Mouse (Mus musculus): ENCODE measurements around the gene Msh5. TPM values are rescaled to one million over a fixed set of nuclear protein-coding genes. Genes with fewer than 3 reads are reported as not detected.
A peak's percentile ranks its signal among the peaks of the same experiment; 100 is the strongest.
"Not testable (repeated sequence)": the region's sequence is repeated elsewhere in the genome, so short reads cannot be mapped to it uniquely, and the experiment has no call there.

Gene Msh5
- total RNA-seq, 1 experiment from 2014 or later, result 0.76 TPM

GRCm38 (mm10) chr17:34996411-34997141, 50.0 kb downstream of the Msh5 start:
- no peak for ATAC-seq (replicated peaks; ENCODE audit: insufficient number of reproducible peaks, low FRiP score, low TSS enrichment, poor library complexity, severe bottlenecking)

GRCm38 (mm10) chr17:34995927-34996326, 50.6 kb downstream of the Msh5 start:
- ATAC-seq (replicated peaks; ENCODE audit: insufficient number of reproducible peaks, low FRiP score, low TSS enrichment, poor library complexity, severe bottlenecking), result not testable (repeated sequence)

- ATAC-seq (replicated peaks; ENCODE audit: insufficient number of reproducible peaks, low FRiP score, low TSS enrichment, poor library complexity, severe bottlenecking), result not testable (repeated sequence)
Measured at GRCm38 (mm10) chr17:34995192-34995591, 51.4 kb downstream of the Msh5 start.

- ATAC-seq (replicated peaks; ENCODE audit: insufficient number of reproducible peaks, low FRiP score, low TSS enrichment, poor library complexity, severe bottlenecking), result no peak
Measured at GRCm38 (mm10) chr17:34994751-34995150, 51.8 kb downstream of the Msh5 start.

- no peak for ATAC-seq (replicated peaks; ENCODE audit: insufficient number of reproducible peaks, low FRiP score, low TSS enrichment, poor library complexity, severe bottlenecking)
Measured at GRCm38 (mm10) chr17:34984218-34984617, 62.3 kb downstream of the Msh5 start.

- peak; percentile 37 for ATAC-seq (replicated peaks; ENCODE audit: insufficient number of reproducible peaks, low FRiP score, low TSS enrichment, poor library complexity, severe bottlenecking)
Measured at GRCm38 (mm10) chr17:34982328-34982727, 64.2 kb downstream of the Msh5 start.

- peak; percentile 93 for ATAC-seq (replicated peaks; ENCODE audit: insufficient number of reproducible peaks, low FRiP score, low TSS enrichment, poor library complexity, severe bottlenecking)
Measured at GRCm38 (mm10) chr17:34981690-34982180, 64.8 kb downstream of the Msh5 start, which contains the start of gene Lsm2. TSS of gene Lsm2 (plus strand) at chr17:34981862.

- no peak for ATAC-seq (replicated peaks; ENCODE audit: insufficient number of reproducible peaks, low FRiP score, low TSS enrichment, poor library complexity, severe bottlenecking)
Measured at GRCm38 (mm10) chr17:34980655-34981054, 65.9 kb downstream of the Msh5 start.

GRCm38 (mm10) chr17:34979631-34980030, 66.9 kb downstream of the Msh5 start:
- ATAC-seq (replicated peaks; ENCODE audit: insufficient number of reproducible peaks, low FRiP score, low TSS enrichment, poor library complexity, severe bottlenecking), result no peak

Other genes starting within 250 kb of the Msh5 start
- gene Cyp21a1, start 242.2 kb downstream of the Msh5 start, total RNA-seq (2017), result not detected in 3 replicates
- gene Stk19, start 209.8 kb downstream of the Msh5 start, total RNA-seq (2017), result 28.8 to 49.5 TPM (median 40.0 TPM) in 3 replicates
- gene Dxo, start 209.7 kb downstream of the Msh5 start, total RNA-seq (2017), result 13.2 to 57.9 TPM (median 29.1 TPM) in 3 replicates
- gene Skiv2l, start 196.5 kb downstream of the Msh5 start, total RNA-seq (2017), result 55.7 to 103 TPM (median 62.4 TPM) in 3 replicates
- gene Nelfe, start 196.4 kb downstream of the Msh5 start, total RNA-seq (2017), result 16.3 to 45.3 TPM (median 33.1 TPM) in 3 replicates
- gene Cfb, start 184.2 kb downstream of the Msh5 start, total RNA-seq (2017), result 1.1 to 4.8 TPM (median 2.8 TPM) in 3 replicates
- gene Zbtb12, start 167.3 kb downstream of the Msh5 start, total RNA-seq (2017), result 0.57 to 1.7 TPM (median 1.6 TPM) in 3 replicates
- not detected in 3 replicates for gene Gm20547, start 164.7 kb downstream of the Msh5 start, total RNA-seq (2017)
- not detected in 3 replicates for gene C2, start 148.5 kb downstream of the Msh5 start, total RNA-seq (2017)
- 92.4 to 105 TPM (median 102 TPM) in 3 replicates for gene Ehmt2, start 148.3 kb downstream of the Msh5 start, total RNA-seq (2017)
- not detected in 3 replicates for gene Slc44a4, start 132.3 kb downstream of the Msh5 start, total RNA-seq (2017)
- 29.6 to 39.9 TPM (median 37.2 TPM) in 3 replicates for gene Neu1, start 115.5 kb downstream of the Msh5 start, total RNA-seq (2017)
- gene Hspa1b, start 87.5 kb downstream of the Msh5 start, total RNA-seq (2017), result 12.5 to 375 TPM (median 15.8 TPM) in 3 replicates
- 1.4 TPM in 1 of 3 replicates, not detected in the others for gene Gm20481, start 76.8 kb downstream of the Msh5 start, total RNA-seq (2017)
- 4.9 to 201 TPM (median 8.6 TPM) in 3 replicates for gene Hspa1a, start 74.6 kb downstream of the Msh5 start, total RNA-seq (2017)
- 1.1 to 1.7 TPM in 2 of 3 replicates, not detected in the other for gene Hspa1l, start 74.0 kb downstream of the Msh5 start, total RNA-seq (2017)
- gene Lsm2, start 64.9 kb downstream of the Msh5 start, total RNA-seq (2017), result 9.3 to 13.9 TPM (median 10.6 TPM) in 3 replicates
- 89.9 to 126 TPM (median 116 TPM) in 3 replicates for gene Vars, start 45.8 kb downstream of the Msh5 start, total RNA-seq (2017)
- not detected in 3 replicates for gene Vwa7, start 30.2 kb downstream of the Msh5 start, total RNA-seq (2017)
- gene Sapcd1, start 18.7 kb downstream of the Msh5 start, total RNA-seq (2017), result 1.2 TPM in 1 of 3 replicates, not detected in the others
- 356 to 514 TPM (median 477 TPM) in 3 replicates for gene Clic1, start 3.2 kb upstream of the Msh5 start, total RNA-seq (2017)
- gene Ddah2, start 12.3 kb upstream of the Msh5 start, total RNA-seq (2017), result 1.1 TPM in 1 of 3 replicates, not detected in the others
- gene Ly6g6c, start 18.6 kb upstream of the Msh5 start, total RNA-seq (2017), result not detected in 3 replicates
- 0.57 to 3.1 TPM (median 0.75 TPM) in 3 replicates for gene Mpig6b, start 19.4 kb upstream of the Msh5 start, total RNA-seq (2017)
- gene Ly6g6e, start 30.2 kb upstream of the Msh5 start, total RNA-seq (2017), result not detected in 3 replicates
- gene Ly6g6d, start 31.3 kb upstream of the Msh5 start, total RNA-seq (2017), result 2.3 TPM in 1 of 3 replicates, not detected in the others
- gene Ly6g6f, start 38.9 kb upstream of the Msh5 start, total RNA-seq (2017), result 0.39 TPM in 1 of 3 replicates, not detected in the others
- gene Abhd16a, start 42.5 kb upstream of the Msh5 start, total RNA-seq (2017), result 24.3 to 47.0 TPM (median 28.3 TPM) in 3 replicates
- gene Ly6g5c, start 61.5 kb upstream of the Msh5 start, total RNA-seq (2017), result not detected in 3 replicates
- gene Ly6g5b, start 68.7 kb upstream of the Msh5 start, total RNA-seq (2017), result not detected in 3 replicates
- gene Gpank1, start 74.7 kb upstream of the Msh5 start, total RNA-seq (2017), result 62.4 to 126 TPM (median 65.8 TPM) in 3 replicates
- gene Csnk2b, start 75.3 kb upstream of the Msh5 start, total RNA-seq (2017), result 188 to 293 TPM (median 226 TPM) in 3 replicates
- gene D17H6S53E, start 79.6 kb upstream of the Msh5 start, total RNA-seq (2017), result 33.5 to 43.7 TPM (median 42.6 TPM) in 3 replicates
- 1.4 TPM in 1 of 3 replicates, not detected in the others for gene Apom, start 85.3 kb upstream of the Msh5 start, total RNA-seq (2017)
- 72.4 to 192 TPM (median 104 TPM) in 3 replicates for gene Bag6, start 88.4 kb upstream of the Msh5 start, total RNA-seq (2017)
- 21.3 to 57.6 TPM (median 32.1 TPM) in 3 replicates for gene Prrc2a, start 118.2 kb upstream of the Msh5 start, total RNA-seq (2017)
- gene Aif1, start 129.3 kb upstream of the Msh5 start, total RNA-seq (2017), result 20.7 to 64.8 TPM (median 31.9 TPM) in 3 replicates
- 763 to 1,006 TPM (median 964 TPM) in 3 replicates for gene Lst1, start 141.7 kb upstream of the Msh5 start, total RNA-seq (2017)
- gene Ltb, start 147.7 kb upstream of the Msh5 start, total RNA-seq (2017), result 38.1 to 48.1 TPM (median 38.4 TPM) in 3 replicates
- 37.0 to 62.7 TPM (median 38.1 TPM) in 3 replicates for gene Tnf, start 155.3 kb upstream of the Msh5 start, total RNA-seq (2017)
- gene Lta, start 158.6 kb upstream of the Msh5 start, total RNA-seq (2017), result 1.7 TPM in 1 of 3 replicates, not detected in the others
- gene Gm16181, start 174.1 kb upstream of the Msh5 start, total RNA-seq (2017), result 0.64 to 2.9 TPM (median 2.7 TPM) in 3 replicates
- 1.4 to 6.5 TPM (median 2.6 TPM) in 3 replicates for gene Atp6v1g2, start 186.9 kb upstream of the Msh5 start, total RNA-seq (2017)
- gene Nfkbil1, start 189.0 kb upstream of the Msh5 start, total RNA-seq (2017), result 3.6 to 10.9 TPM (median 5.1 TPM) in 3 replicates
- 98.8 to 141 TPM (median 101 TPM) in 3 replicates for gene Ddx39b, start 195.0 kb upstream of the Msh5 start, total RNA-seq (2017)
- 2,987 to 4,272 TPM (median 3,836 TPM) in 3 replicates for gene H2-D1, start 216.0 kb upstream of the Msh5 start, total RNA-seq (2017)